Mouse (Mus musculus) ES-Bruce4 (cell line): Measurements from ENCODE around the gene Sox5.

Experiments
- CTCF ChIP-seq: IDR thresholded peaks from one replicate; pipeline ENCODE4 v1.8.1; 2011; ENCODE audit warnings: low read depth, low read length
- EP300 ChIP-seq: IDR thresholded peaks from 2 replicates; pipeline ENCODE4 v1.6.1; 2011; ENCODE audit warnings: low read depth, low read length; ENCODE audit not compliant: insufficient read depth
- POLR2A ChIP-seq: IDR thresholded peaks from one replicate; pipeline ENCODE4 v1.8.1; 2011; ENCODE audit warnings: low read length; ENCODE audit not compliant: insufficient read depth

DNA sequence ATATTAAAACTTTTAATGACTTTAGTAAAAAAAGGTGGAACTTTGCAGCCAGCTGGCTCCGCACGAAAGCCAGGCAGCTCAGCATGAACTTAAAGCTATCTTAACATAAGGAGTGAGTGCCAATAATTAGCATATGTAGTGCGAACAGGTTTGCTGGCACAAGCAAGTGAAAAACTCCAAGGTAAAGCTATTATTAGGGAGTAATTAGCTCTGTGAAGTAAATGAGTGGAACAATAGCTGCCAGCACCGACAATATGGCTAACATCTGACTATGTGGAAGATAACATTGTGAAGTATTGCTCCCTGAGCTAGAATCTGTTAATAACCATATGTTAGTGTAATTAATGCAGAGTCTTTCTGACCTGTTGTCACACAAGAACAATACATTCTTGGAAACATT lies 786.7 kb downstream of the Sox5 start:
- TF ChIP-seq CTCF (no peak), EP300 (no peak), POLR2A (no peak)
